Mouse (Mus musculus) frontal cortex, adult 2 months (tissue): ENCODE data around the gene Dpf3. TPM values are rescaled to one million over a fixed set of nuclear protein-coding genes. Genes with fewer than 3 reads are reported as not detected.

ENCODE experiments used
- DNase-seq, 2 experiments: peaks; one replicate each; pipeline ENCODE4 v3.0.0; 2022; ENCODE audit warnings: low spot score in 1 of 2; ENCODE audit errors: extremely low spot score in 1 of 2
- polyA plus RNA-seq: library from polyadenylated mRNA; depleted of rRNA; stranded (reverse); fragments of >200 nt; gene quantifications from 2 replicates; pipeline ENCODE4 v1.2.3, GENCODE M21; 2012; rRNA removed

The Dpf3 gene
- polyA plus RNA-seq: 5.9 and 7.3 TPM in 2 replicates

DNA sequence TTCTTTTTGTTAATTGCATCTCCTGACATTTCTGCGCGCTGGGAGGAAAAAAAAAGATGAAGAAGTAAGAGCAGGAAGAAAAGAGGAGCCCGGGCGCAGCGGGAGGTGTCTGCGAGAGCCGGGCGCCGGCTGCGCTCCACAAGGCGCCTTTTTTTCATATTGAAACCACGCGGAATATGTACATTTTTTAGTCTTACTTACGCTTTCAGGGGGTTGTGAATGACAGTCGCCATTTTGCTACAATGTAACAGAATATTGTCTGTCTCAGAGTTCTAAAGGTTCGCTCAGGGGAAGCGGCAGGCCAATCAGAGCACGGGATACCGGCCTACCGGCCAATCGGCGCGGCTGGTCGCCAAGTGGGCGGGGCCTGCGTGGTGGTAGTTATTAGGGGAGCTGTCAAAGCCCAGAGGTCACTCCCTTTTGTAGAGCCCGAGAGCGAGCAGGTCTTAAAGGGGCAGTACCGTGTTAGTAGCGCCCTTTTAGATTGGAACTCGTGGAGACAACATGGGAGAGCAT lies at the start of gene Dpf3:
Dpf3 (minus strand) TSS at position 241 of the 516 bp plus-strand sequence.
- peak; percentile 90 to 96 for DNase-seq

DNA sequence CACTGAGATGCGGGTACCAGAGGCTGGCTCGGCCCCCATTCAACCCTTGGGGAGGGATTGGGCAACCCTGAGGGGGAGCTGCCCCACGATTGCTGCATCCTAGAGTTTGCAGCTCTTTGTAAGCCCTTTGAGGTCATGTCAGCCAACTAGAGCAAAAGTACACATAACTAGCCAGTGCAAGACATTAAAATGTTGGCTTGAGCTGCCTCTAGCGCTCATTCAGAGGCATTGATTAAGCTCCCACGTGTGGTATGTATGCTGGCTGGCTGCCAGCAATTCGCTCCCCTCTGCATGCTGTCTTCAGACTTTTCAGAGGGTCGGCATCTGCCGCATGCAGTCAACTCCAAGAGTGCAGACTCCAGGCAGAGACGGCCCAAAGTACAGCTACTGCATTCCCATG lies 48.5 kb upstream of the Dpf3 start:
- DNase-seq: no peak

DNA sequence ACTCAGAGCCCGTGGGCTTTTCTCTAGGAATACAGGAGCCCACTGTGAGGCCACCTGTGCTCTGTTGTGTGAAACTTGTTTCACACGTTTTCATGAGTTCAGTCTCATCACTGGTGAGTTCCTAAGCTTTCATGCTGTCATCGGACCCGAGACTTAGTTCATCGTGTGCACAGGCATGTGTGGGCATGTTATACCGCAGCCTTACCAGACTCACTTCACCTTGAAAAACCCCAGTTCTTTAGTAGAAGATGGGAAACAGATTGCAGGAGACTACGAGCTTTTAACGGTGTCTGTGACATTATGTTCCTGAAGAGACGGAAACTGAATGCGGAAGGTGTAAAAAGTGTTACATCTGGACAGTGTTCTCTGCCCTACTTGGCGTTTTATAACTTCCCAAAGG lies 47.9 kb upstream of the Dpf3 start:
- no peak for DNase-seq

- peak in 1 of 2 experiments; percentile 37 for DNase-seq
Measured at GRCm38 (mm10) chr12:83534190-83534589, 46.7 kb upstream of the Dpf3 start.

DNA sequence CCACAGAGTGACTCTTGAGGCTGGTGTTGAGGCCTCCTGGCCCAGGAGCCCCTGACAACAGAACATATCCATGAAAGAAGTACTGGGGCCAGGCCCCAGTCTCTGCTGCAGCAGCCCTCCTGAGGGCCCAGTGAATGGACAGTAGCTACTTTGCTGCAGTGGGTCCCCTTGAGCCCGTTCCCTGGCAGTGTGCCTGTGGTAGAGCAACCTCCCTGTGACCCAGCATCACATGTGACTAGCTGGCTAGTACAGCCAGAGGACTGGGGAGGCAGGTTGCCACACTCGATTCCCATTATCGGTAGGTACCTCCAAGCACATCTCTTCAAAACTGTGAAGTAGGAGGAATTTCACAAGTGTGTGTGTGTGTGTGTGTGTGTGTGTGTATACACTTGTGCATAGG lies 45.5 kb upstream of the Dpf3 start:
- DNase-seq: no peak

DNA sequence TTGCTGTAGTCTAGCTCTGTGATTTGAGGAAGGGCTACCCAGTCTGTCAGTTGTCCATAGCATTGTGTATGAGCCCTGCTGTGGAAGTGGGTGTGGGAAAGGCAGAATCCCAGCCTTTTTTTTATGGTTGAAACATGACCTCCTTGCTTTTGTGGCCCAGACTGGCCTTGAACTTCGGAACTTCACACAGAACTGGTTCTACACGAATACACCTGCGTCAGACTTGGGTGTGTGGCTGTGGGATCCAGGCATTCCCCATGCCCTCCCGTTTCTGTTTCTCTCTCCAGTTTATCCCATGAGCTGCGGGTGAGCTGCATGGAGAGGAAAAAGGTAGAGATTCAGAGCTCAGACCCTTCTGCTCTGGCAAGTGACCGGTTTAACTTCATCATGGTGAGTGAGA lies 44.5 kb upstream of the Dpf3 start:
- no peak for DNase-seq

GRCm38 (mm10) chr12:83528665-83529064 lies 41.1 kb upstream of the Dpf3 start:
- DNase-seq: no peak

- no peak for DNase-seq
Measured at GRCm38 (mm10) chr12:83527816-83528215, 40.3 kb upstream of the Dpf3 start.

DNA sequence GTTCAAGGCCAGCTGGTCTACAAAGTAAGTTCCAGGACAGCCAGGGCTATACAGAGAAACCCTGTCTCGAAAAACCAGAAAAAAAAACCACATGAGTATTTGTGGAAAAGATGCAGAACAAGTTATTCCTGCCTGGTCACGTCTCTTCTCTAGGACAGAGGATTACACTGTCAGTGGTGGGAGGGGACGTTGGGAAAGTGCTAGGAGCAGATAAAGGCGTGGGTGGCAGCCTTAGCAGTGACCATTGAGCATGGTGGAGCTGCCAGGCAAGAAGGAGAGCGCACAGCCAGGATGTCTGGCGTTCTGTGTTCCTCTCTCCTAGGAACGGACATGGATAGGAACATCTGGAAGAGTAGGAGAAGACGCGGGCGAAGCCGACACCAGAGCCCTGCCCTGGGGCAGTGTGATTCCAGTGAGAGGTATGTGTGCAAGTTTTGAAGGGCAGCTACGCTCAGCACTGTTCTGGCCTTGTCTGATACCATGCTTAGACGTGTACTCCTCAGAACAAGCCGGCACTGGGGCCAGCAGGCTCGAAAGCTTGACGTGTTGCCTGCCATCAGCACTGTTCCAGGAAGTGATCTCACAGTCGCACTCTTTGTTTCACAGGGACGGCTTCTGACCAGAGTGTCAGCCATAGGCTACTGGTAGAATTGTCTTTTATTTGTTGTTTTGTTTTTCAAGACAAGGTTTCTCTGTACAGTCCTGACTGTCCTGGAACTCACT lies 38.5 kb upstream of the Dpf3 start:
- no peak for DNase-seq

GRCm38 (mm10) chr12:83524329-83524728 lies 36.8 kb upstream of the Dpf3 start:
- no peak for DNase-seq

- DNase-seq: no peak
Measured at GRCm38 (mm10) chr12:83523892-83524291, 36.4 kb upstream of the Dpf3 start.

DNA sequence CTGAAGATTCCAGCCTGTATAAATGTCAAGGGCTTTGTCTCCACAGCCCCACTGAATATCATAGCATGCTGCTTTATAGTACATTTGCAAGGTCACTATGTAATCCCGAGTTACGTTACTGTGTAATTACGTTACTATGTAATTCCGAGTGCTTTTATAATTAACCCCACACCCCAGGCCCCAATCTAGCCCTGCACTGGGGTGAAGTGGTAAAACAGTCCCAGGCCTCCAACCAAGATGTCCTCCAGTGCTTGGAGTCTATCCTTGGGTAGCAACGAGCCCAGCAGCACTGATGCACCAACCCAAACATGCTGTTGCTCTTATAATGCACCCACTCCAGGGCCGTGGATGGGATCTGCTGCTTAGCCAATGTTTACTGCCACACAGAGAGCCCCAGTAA lies 35.5 kb upstream of the Dpf3 start:
- DNase-seq: no peak

DNA sequence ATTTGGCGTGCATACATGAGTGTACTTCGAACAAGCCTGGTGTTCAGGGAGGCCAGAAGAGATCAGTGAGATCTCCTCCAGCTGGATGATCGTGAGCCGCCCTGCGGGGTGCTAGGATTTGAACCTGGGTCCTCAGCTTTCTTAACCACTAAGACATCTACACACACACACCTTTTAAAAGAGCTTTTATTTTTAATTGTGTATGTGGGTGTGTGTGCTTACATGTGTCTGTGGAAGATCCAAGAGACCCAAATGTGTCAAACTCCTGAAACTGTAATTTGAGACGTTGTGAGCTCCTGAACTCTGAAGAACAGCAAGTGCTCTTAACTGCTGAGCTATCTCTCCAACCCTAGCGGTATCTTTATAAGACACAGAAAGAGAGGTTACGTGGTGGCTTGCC lies 33.6 kb upstream of the Dpf3 start:
- no peak for DNase-seq

DNA sequence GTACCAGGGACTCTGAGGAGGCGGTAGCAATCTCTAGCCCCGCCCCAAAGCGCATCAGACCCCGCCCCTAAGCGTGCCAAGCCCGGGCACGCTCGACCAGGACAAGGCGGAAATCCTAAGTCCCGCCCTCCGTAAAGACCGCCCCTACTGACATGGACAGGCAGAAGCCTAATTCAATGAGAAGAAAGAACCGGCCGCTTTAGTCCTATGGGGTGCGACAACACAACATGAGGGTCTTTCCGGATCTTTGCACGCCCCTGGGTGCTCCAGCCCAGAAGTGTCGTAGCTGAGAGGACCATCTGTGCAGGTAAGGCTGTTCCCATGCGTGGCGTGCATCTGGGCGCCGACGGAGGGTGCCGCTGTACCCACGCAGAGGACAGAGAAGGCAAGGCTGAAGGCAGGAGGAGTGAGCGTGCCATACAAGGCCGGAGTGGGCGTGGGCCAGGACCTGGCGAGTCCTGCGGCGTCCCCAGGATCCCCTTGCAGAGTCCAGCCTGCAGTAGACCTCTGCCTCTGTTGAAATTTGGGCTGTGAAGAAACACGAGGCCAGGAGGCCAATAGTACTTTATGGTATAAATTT lies 32.9 kb upstream of the Dpf3 start, which contains the start of gene Dcaf4:
Dcaf4 (plus strand) TSS at position 156 of the 580 bp plus-strand sequence.
- peak; percentile 95 to 96 for DNase-seq

GRCm38 (mm10) chr12:83517580-83517979 lies 30.1 kb upstream of the Dpf3 start:
- DNase-seq: no peak

DNA sequence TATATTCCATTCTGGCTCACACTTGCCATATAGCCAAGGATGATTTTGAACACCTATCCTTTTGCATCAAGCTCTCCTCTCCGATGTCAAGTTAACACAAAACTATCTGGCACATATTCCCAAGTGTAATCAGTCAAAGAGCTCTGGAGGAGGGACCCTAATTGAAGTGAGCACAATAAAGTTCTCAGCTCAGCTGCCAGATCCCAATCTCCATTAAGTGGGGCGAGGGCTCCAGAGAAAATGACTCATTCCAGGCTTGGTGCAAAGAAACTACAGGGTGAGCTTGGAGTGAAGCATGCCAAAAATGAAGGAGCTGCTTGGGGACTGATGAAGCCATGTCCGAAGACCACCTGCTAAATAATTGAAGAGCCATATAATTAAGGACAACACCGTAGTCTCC lies 26.7 kb upstream of the Dpf3 start:
- no peak for DNase-seq

DNA sequence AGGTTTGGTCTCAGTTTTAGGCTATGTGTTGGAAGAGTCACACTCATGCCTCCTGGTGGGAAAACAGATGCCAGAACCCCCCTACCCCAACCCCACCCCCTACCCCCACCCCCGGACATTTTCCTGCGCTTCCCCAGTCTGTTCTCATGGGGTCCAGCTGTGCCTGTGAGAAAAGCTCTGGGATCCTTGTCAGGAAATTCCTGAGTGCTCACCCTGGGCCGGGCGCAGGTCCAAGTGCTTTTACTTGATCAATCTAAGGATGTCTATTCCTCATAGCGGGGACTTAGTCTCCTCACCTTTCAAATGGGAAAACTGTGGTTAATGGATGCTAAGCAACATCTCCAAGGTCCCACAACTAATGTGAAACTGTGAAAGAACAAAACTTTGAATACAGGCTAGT lies 25.7 kb upstream of the Dpf3 start:
- no peak for DNase-seq

- no peak for DNase-seq
Measured at GRCm38 (mm10) chr12:83512783-83513182, 25.3 kb upstream of the Dpf3 start.

- no peak for DNase-seq
Measured at GRCm38 (mm10) chr12:83510586-83510985, 23.1 kb upstream of the Dpf3 start.

- DNase-seq: no peak
Measured at GRCm38 (mm10) chr12:83506543-83506942, 19.0 kb upstream of the Dpf3 start.

- DNase-seq: peak in 1 of 2 experiments; percentile 89
Measured at GRCm38 (mm10) chr12:83502190-83502589, 14.7 kb upstream of the Dpf3 start.

- DNase-seq: no peak
Measured at GRCm38 (mm10) chr12:83499256-83499655, 11.7 kb upstream of the Dpf3 start.
